Mouse (Mus musculus): ENCODE measurements at regions not wholly inside any gene's neighbourhood (a gene's known extent, or its start where the extent isn't known, plus 50 kb on each side); places are given as distances from the start of the nearest gene placed in this dataset.
"Not testable (repeated sequence)": the region's sequence is repeated elsewhere in the genome, so short reads cannot be mapped to it uniquely, and the experiment has no call there.

GRCm38 (mm10) chr3:6886200-6887052 is 266.2 kb upstream of the 1700008P02Rik start:
- DNase-seq (ENCODE audit: low spot score in 2 of 2): no peak

GRCm38 (mm10) chr3:6883401-6883800 is 263.2 kb upstream of the 1700008P02Rik start:
- no peak for DNase-seq (ENCODE audit: low spot score in 2 of 2)

- DNase-seq (ENCODE audit: low spot score in 2 of 2): no peak
Observed at GRCm38 (mm10) chr3:6876265-6876664, 256.0 kb upstream of the 1700008P02Rik start.

GRCm38 (mm10) chr3:6872170-6872569 is 251.9 kb upstream of the 1700008P02Rik start:
- no peak for DNase-seq (ENCODE audit: low spot score in 2 of 2)

GRCm38 (mm10) chr3:6871752-6872151 is 251.5 kb upstream of the 1700008P02Rik start:
- DNase-seq (ENCODE audit: low spot score in 2 of 2): no peak

GRCm38 (mm10) chr3:6866148-6866483 is 245.9 kb upstream of the 1700008P02Rik start:
- no peak for DNase-seq (ENCODE audit: low spot score in 2 of 2)

GRCm38 (mm10) chr3:6865462-6866147 is 245.4 kb upstream of the 1700008P02Rik start:
- DNase-seq (ENCODE audit: low spot score in 2 of 2): peak; percentile 43 to 71

- DNase-seq (ENCODE audit: low spot score in 2 of 2): no peak
Observed at GRCm38 (mm10) chr3:6859866-6860180, 239.6 kb upstream of the 1700008P02Rik start.

- DNase-seq (ENCODE audit: low spot score in 2 of 2): no peak
Observed at GRCm38 (mm10) chr3:6858982-6859865, 239.0 kb upstream of the 1700008P02Rik start.

GRCm38 (mm10) chr3:6819332-6819731 is 199.1 kb upstream of the 1700008P02Rik start:
- no peak for DNase-seq (ENCODE audit: low spot score in 2 of 2)

GRCm38 (mm10) chr3:6812346-6812745 is 192.1 kb upstream of the 1700008P02Rik start:
- no peak for DNase-seq (ENCODE audit: low spot score in 2 of 2)

- peak in 1 of 2 experiments; percentile 4 for DNase-seq (ENCODE audit: low spot score in 2 of 2)
Observed at GRCm38 (mm10) chr3:6809381-6809950, 189.2 kb upstream of the 1700008P02Rik start.

- not testable (repeated sequence) for DNase-seq (ENCODE audit: low spot score in 2 of 2)
Observed at GRCm38 (mm10) chr3:6800092-6800716, 180.0 kb upstream of the 1700008P02Rik start.

GRCm38 (mm10) chr3:6768506-6768905 is 148.3 kb upstream of the 1700008P02Rik start:
- DNase-seq (ENCODE audit: low spot score in 2 of 2): no peak

GRCm38 (mm10) chr3:6768085-6768484 is 147.8 kb upstream of the 1700008P02Rik start:
- DNase-seq (ENCODE audit: low spot score in 2 of 2): not testable (repeated sequence)

GRCm38 (mm10) chr3:6759172-6759571 is 138.9 kb upstream of the 1700008P02Rik start:
- DNase-seq (ENCODE audit: low spot score in 2 of 2): peak; percentile 1 to 26

GRCm38 (mm10) chr3:6757562-6757961 is 137.3 kb upstream of the 1700008P02Rik start:
- DNase-seq (ENCODE audit: low spot score in 2 of 2): no peak

GRCm38 (mm10) chr3:6750746-6751145 is 130.5 kb upstream of the 1700008P02Rik start:
- DNase-seq (ENCODE audit: low spot score in 2 of 2): not testable (repeated sequence)

GRCm38 (mm10) chr3:6731372-6732297 is 111.4 kb upstream of the 1700008P02Rik start:
- DNase-seq (ENCODE audit: low spot score in 2 of 2): no peak

- DNase-seq (ENCODE audit: low spot score in 2 of 2): no peak
Observed at GRCm38 (mm10) chr3:6730066-6730465, 109.8 kb upstream of the 1700008P02Rik start.
